Mouse (Mus musculus): ENCODE measurements around the gene Ikzf2. TPM values are rescaled to one million over a fixed set of nuclear protein-coding genes. Genes with fewer than 3 reads are reported as not detected.

Gene Ikzf2
- 10 to 100 TPM; 16.9 to 23.0 (median 20.5) TPM for total RNA-seq (2022)

DNA sequence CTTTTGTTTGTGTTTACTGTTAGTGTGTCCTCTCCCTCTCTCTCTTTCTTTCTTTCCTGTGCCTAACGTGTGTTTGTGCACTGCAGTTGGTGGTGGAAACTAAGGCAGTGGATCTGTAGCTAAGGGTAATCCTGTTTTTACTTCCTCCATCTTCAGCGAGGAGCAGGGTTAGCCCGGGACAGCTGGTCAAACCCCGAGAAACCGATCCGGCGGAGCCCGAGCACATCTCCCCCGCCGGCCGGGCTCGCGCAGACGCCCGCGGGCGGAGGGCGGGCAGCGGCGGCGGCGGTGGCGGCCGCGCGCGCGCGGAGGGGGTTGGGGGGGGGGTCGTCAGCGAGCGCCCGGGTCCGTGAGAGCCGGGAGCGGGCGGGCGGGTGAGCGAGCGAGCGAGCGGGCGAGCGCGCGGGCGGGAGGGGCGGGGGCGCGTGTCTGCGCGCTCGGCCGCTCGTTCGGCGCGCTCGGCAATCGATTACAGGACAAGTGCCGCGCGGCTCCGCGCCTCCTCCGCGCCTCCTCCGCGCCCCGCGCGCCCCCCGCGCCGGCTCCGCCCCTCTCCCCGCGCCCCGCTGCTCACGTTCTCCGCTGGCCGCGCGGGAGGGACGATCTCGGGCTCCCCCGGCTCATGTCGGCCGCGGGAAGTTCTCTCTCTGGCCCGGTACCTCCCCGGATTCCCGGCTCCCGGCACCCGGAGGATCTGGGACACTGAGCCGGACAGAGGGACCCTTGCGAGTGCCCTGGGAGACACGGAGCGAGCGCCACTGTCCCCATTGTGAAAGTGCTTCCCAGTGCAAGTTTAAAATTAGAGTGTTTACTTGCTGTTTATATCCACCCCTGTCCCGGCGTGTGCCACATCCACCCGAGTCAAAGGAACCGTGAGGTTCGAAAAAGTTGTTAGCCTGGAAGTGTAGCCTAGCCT lies at the start of gene Ikzf2:
Gene Ikzf2 (minus strand): TSS at position 170 of the 916 bp plus-strand sequence.
- peak; percentile 59 to 73 for DNase-seq (ENCODE audit: low spot score in 2 of 2)

GRCm38 (mm10) chr1:69729729-69730128 lies 42.7 kb upstream of the Ikzf2 start:
- no peak for DNase-seq (ENCODE audit: low spot score in 2 of 2)

GRCm38 (mm10) chr1:69729031-69729679 lies 42.1 kb upstream of the Ikzf2 start:
- no peak for DNase-seq (ENCODE audit: low spot score in 2 of 2)

- no peak for DNase-seq (ENCODE audit: low spot score in 2 of 2)
Measured at GRCm38 (mm10) chr1:69727968-69728367, 40.9 kb upstream of the Ikzf2 start.

GRCm38 (mm10) chr1:69717107-69717506 lies 30.1 kb upstream of the Ikzf2 start:
- no peak for DNase-seq (ENCODE audit: low spot score in 2 of 2)

DNA sequence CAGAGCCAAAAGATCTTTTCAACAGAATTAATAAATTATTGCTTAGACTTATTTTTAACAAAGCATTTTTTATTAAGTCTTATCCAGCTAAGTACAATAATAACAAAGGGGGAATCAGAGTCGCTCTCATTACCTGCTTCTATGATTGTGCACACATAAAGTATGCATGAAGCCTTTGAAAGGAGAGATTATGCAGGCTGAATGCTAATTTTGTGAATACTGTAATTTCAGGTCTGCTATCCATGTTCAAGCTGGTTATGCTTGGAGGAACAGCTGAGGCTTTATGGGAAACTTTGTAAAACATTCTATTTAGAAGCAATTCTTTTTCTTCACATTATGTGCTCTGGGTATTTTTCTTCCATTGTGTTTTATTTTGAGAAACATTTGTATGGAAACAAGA lies 21.5 kb upstream of the Ikzf2 start:
- no peak for DNase-seq (ENCODE audit: low spot score in 2 of 2)

- no peak for DNase-seq (ENCODE audit: low spot score in 2 of 2)
Measured at GRCm38 (mm10) chr1:69703506-69704156, 16.6 kb upstream of the Ikzf2 start.

DNA sequence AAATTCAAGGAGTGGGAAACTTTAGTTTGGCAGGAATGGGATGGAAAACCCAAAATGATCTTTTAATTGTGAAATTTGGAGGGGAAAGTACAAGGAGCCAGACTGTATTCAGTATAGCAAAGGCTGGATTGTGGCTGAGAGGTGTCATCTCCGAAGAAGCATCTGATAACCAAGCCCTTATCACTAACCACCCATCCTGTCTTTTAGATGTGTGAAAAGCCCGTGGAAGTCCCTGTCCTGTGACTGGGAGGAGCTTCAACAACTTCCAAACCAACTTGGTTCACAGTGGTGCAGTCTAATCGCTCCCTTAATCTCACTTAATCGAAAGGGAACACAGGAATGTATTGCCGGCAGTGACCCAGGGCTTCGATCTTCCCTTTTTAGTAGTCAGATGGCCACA lies 4.9 kb upstream of the Ikzf2 start:
- DNase-seq (ENCODE audit: low spot score in 2 of 2) = no peak

GRCm38 (mm10) chr1:69688961-69689360 lies 1.9 kb upstream of the Ikzf2 start:
- peak; percentile 40 to 47 for DNase-seq (ENCODE audit: low spot score in 2 of 2)

DNA sequence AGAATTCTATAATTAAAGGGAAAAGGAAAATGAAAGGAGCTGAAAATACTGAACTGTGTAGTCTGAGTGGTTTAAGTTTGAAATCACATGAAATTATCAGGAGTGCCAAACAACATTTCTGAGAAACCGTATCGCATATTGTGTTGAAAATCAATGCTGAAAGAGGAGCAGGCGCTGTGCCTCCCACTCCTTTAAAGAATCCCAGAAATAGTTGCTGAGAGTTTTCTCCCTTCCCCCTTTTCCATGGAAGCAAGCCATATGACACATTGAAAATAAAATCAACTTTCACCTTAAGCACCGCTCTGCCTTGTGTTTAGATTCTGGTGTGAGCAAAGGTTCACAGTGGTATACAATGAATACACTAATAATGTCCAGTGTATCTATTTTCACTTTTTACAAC lies 1.1 kb upstream of the Ikzf2 start:
- DNase-seq (ENCODE audit: low spot score in 2 of 2) = no peak

DNA sequence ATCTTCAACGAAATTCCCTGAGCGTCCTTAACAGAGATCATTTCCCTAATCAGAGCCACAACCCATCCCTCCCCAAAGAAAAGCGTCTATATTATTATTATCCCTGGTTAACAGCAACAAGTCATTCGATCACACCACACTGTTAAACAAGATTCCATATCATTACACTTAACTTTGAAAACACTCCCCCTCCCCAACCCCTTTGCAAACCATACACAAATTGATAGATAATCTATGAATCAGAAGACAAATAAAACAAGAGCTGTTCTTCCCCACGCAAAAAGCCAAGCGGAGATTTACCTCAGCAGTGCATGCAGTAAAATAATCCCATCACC lies 337 bp downstream of the Ikzf2 start:
- no peak for DNase-seq (ENCODE audit: low spot score in 2 of 2)

- no peak for DNase-seq (ENCODE audit: low spot score in 2 of 2)
Measured at GRCm38 (mm10) chr1:69685890-69686490, 1.1 kb downstream of the Ikzf2 start.

DNA sequence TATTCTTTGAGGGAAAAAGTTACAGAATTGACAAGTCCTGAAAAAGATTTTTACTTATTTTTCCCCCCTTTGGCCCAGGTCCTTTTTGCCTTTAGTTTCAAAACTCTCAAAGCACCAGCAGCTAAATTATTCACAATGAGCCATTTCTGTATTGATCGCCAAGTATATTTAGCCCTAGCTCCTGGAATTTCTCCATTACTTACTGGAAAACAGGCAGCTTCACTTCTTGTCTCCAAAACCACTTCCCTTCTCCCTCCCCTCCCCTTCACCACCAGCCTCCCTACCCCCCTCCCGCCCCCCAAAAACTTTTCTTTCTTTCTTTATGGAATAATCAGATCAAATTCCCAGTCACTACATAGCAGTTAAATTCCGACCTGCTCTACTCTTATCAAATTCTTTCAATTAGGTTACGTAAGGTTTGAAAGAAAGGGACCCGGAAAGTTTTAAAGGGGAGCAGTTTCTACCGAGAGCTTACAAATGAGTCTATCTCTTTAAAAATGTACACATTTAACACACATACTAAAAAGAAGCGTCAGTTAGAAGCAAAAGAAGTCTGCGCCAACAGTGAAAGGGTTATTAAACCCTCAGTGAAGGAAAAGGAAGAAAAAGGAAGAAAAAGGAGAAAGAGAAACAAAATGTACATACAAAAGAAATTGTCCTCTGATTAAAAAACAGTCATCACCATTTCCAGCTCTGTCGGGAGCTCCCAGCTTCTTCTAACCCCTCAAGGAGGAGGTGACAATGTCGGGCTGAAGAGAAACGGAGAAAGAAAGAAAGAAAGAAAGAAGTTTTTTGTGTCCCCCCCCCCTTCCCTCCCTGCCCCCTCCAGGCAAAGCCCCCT lies 1.8 kb downstream of the Ikzf2 start:
- DNase-seq (ENCODE audit: low spot score in 2 of 2) = no peak

DNA sequence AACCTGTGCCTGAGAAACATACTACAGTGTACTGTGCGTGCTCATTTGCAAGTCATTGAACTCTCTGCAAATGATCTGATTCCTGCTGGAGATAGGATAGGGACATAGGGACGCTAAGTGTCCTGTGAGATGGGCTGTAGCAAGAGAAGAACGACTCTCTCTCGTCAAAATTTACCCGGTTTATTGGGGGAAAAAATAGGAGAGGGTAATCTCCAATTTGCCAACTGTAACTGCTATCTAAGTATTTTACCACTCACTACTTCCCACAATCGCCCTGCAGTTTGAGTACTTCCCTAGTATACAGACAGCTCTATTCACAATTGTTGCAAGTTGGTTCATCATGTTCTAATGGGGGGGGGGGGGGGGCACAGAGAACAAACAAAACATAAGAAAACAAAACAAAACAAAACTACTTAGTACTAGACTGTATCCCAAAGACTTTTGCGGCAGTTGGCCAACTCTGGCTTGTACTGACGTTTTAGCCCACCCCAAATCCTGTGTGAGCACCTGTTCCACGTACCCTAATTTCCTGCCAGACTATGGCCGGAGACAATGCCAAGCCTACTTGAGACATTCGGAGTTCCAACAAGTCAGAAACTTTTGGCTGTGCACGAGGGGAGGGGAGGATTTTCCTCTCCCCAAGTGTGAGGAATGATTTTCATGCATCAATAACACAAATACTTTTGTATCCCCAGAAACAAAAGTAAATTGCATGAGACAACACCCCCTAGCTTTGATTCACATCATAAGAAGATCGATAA lies 2.6 kb downstream of the Ikzf2 start:
- no peak for DNase-seq (ENCODE audit: low spot score in 2 of 2)

- DNase-seq (ENCODE audit: low spot score in 2 of 2) = no peak
Measured at GRCm38 (mm10) chr1:69683851-69684250, 3.2 kb downstream of the Ikzf2 start.

GRCm38 (mm10) chr1:69683058-69683457 lies 4.0 kb downstream of the Ikzf2 start:
- no peak for DNase-seq (ENCODE audit: low spot score in 2 of 2)

DNA sequence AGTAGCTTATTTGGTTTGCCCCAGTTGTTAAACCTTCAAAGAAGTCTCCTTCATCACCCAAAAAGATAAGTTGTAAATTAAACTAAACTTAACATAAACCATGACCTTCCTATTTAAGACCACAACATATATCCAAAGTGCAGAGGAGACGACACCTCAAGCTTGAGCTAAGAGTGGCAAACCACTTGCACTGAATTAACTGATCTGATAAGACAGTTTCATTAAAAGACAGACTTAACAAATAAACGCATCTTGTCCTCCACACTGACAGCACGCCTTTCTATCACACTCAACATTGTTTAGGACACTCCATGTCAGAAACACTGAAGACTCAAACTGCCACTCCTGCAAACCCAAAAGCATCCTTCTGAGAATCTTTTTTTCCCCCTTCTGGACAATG lies 4.8 kb downstream of the Ikzf2 start:
- DNase-seq (ENCODE audit: low spot score in 2 of 2) = no peak

DNA sequence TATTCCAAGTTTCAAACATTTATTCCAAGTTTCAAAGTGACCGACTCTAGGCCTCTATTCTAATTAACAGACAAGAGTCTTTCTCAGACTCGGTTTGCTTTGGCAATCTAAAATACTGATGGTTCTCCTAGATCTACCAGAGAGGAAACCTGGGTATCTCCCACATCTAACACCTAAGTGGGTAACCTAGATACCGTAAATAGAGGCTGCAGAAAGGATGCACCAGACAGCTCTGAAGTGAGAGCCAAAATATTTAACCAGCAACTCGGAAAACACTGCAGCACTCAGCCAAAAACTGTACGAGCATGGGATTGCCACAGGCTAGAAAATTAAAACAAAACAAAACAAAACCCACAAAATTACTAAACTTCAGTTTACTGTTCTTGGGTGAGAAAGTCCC lies 6.0 kb downstream of the Ikzf2 start:
- no peak for DNase-seq (ENCODE audit: low spot score in 2 of 2)

GRCm38 (mm10) chr1:69680501-69680900 lies 6.5 kb downstream of the Ikzf2 start:
- no peak for DNase-seq (ENCODE audit: low spot score in 2 of 2)

- no peak for DNase-seq (ENCODE audit: low spot score in 2 of 2)
Measured at GRCm38 (mm10) chr1:69669897-69670404, 17.1 kb downstream of the Ikzf2 start.

All from gastrocnemius, adult 8-10 months (tissue).